Mouse (Mus musculus): ENCODE results near the gene Vps33a.

- TF ChIP-seq CTCF (IDR thresholded peaks at IDR 0.05; ENCODE audit: low read depth, low read length) (no peak), POLR2AphosphoS5 (IDR thresholded peaks at IDR 0.05; ENCODE audit: insufficient replicate concordance, low read depth, low read length) (no peak), GATA1 (IDR thresholded peaks at IDR 0.05; ENCODE audit: borderline replicate concordance, low read length) (no peak), TAL1 (conservative IDR thresholded peaks at IDR 0.05; ENCODE audit: low read depth, low read length) (no peak), GATA2 (IDR thresholded peaks at IDR 0.05; ENCODE audit: borderline replicate concordance, low read depth, low read length) (no peak)
These were observed 60.7 kb downstream of the Vps33a start for GRCm38 (mm10) chr5:123512102-123512501.
